Mouse (Mus musculus) monocyte, adult 5-6 weeks (primary cell): Measurements from ENCODE around the gene Mapk14. TPM values are rescaled to one million over a fixed set of nuclear protein-coding genes. Genes with fewer than 3 reads are reported as not detected.
A peak's percentile ranks its signal among the peaks of the same experiment; 100 is the strongest.
"Not testable (repeated sequence)": the region's sequence is repeated elsewhere in the genome, so short reads cannot be mapped to it uniquely, and the experiment has no call there.

Experiments used
- ATAC-seq: fragments of 153-309, 156-312 bp; replicated peaks from 2 replicates; pipeline ENCODE4 v1.8.0; 2017; ENCODE audit warnings: mild to moderate bottlenecking; ENCODE audit not compliant: low TSS enrichment, insufficient number of reproducible peaks, severe bottlenecking, poor library complexity, low FRiP score
- total RNA-seq: library from RNA; stranded (forward); fragments of 200-1000, 200-491, 200-594 nt; gene quantifications from 3 replicates; pipeline ENCODE4 v1.2.3, GENCODE M21; 2017

Mapk14 gene
- total RNA-seq, 1 experiment from 2014 or later = 181 TPM

DNA sequence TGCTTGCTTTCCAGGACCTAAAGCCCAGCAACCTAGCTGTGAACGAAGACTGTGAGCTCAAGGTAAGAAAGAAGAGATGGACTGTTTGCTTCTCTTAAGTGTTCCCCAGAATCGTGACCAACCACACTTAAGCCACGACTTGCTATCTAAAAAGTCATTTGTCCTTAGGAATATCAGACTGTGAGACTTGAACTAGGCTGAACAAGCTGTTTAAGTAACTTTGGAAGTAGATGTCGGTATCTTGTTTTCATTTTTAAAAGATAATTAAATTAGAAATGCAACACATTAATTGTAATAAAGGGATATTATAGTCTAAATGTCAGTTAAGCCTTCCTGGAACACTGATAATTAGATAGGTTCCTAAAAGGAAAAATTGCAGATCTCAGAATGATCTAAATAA, 34.7 kb downstream of the Mapk14 start, which contains the start of gene AC170998.1:
Gene AC170998.1, plus strand, starts transcription at position 301 of the 400 bp plus-strand sequence.
- no peak for ATAC-seq

- ATAC-seq = not testable (repeated sequence)
Measured at GRCm38 (mm10) chr17:28727511-28727910, 36.4 kb downstream of the Mapk14 start.

DNA sequence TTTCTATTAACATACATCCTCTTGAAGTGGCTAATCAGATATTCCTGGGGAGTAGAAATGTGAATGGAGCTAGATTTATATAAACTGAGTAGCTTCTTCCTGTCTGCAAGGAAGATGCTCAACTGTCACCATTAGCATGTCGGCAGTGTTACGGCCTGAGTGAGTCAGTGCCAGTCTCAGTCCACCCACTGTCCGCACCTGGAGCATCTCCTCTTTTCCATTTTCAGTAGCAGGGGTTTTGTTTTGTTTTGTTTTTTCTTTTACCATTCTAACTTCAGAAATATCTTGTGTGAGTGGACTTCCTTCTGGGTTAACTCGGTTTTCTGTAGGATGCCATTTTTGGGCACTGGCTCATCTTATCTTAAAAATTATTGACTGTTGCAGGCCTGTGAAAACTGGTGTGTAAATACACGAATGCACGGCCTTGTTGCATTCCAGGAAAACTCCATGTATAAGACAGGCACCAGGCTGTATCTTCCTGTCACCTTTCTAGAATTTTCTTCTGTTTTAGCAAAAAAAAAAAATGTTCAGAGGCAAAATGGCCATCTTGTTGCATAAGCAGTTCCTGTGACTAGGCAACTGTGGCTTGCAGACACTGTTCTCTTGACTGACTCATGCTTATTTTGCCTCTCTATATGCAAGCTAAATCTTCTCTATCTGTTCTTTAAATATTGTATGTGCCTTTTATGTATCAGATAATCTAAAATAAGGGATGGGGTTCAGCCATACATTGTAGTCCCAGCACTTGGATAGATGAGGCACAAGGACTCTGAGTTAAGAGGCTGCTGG, 44.4 kb downstream of the Mapk14 start:
- ATAC-seq = no peak

DNA sequence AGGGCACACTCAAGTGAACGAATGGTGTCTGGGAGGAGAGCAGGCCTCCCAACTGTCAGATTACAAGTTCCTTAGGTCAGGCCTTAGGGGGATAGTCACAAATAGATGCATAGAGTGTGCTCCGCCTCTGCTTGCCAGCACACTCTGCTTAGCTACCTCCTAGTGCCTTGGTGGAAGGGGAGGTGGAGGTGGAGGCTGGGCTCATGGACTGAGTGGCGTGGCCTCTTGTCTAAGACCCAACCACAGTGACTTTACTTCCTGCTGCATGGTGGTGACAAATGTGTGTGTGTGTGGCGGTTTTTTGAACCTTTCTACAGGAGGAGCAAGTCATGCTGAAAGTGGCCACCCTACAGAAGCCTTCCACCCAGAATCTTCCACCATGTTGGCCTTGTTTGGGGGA, 45.4 kb downstream of the Mapk14 start:
- ATAC-seq = peak; percentile 57

- peak; percentile 70 for ATAC-seq
Measured at GRCm38 (mm10) chr17:28737973-28738372, 46.8 kb downstream of the Mapk14 start.

DNA sequence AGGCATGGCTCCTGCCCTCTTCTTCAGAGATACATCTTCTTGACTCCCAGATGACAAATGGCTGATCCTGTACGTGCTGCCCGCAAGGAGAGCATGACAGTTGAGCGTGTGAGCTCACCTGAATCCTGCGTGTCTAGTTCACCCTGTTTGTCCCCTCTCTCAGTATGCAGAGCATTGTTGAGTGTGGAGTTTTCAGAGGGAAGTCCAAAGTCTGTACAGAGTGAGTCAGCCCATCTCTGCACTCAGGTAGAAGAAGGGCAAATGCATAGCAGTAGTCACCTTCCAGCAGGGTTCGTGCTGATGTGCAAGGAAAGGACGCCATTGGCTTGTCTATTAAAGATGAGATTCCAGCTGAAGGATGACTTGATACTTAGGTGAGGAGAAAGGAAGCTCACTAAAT, 48.1 kb downstream of the Mapk14 start:
- ATAC-seq = no peak

DNA sequence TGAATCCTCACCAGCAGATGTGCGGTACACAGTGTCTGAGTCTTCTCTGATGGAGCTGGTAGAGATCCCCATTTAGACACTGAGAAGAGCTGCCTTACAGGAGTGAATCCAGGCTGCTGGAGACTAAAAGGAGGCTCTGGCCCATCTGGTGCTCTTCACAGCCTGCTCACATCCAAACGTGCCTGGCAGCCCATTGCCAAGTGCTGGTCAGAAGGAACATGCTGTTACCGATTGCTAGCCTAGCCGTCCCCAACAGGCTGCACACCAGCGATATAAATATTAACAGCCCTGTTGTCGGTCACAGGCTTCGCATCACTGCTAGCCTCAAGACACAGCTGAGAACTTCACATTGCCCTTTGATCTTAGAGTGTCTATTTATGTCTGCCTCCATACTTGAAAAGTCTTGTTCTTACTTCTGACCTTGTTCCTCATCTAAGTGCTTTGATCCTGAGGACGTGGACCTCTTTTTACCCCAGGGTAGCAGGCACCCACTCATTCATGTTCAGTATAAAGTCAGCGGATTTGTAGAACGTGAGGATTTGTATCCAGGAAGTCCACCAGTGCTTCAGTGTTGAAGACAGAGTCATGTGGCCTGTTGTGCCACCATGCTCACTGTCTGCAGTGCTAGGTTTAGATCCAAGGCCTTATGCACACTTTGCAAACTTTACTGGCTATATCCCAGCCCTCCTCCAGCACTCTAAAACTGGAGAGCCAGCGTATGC, 52.2 kb downstream of the Mapk14 start:
- ATAC-seq = no peak

DNA sequence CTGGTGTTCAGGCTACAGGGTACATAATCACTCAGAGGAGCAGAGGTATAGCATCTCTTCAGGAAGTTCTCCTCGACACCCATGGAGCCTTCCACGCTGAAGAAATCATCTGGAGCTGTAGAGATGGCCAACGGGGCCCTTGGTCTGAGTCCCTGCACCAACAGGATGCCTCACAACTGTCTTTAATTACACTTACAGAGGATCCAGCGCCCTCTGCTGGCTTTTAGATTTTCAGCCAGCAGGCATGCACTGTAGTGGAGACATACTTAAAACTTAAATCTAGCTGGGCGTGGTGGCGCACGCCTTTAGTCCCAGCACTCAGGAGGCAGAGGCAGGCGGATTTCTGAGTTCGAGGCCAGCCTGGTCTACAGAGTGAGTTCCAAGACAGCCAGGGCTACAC, 52.8 kb downstream of the Mapk14 start:
- ATAC-seq = no peak

GRCm38 (mm10) chr17:28745773-28746172, 54.6 kb downstream of the Mapk14 start:
- ATAC-seq = no peak

DNA sequence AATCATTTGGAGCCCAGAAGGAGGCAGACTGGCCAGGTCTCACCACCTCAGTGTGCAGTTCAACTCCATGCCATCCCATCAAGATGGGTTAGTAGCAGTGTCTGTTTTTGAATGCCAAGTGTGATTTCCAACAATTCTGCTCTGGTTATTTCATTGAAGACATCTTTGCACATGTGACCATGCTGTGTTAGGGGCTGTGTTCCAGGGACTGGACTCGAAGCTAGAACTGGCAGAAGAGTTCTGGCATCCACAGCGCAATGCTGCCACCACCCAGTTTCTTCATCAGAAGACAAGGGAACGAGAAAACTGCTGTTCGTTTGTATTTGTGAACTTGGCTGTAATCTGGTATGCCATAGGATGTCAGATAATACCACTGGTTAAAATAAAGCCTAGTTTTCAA, 56.9 kb downstream of the Mapk14 start:
- no peak for ATAC-seq

DNA sequence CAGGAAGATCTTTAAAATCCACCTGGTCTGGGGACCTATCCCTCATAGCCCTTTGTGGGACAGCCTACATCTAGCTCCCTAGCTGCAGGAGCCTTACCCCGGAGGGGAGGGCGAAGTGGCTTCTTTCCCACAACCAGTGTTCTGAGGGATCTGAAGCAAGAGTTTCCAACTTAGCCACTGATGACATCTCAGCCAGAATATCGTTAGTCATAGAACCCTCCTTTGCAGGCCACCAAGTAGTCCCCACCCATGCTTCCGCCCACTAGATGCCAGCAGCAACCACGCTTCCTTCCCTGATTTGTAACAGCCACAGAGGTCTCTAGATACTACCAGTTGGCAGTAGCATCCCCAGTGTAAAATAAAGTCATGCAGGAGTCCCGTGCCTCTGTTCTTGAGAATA, 59.5 kb downstream of the Mapk14 start:
- ATAC-seq = peak; percentile 86

- ATAC-seq = peak; percentile 45
Measured at GRCm38 (mm10) chr17:28756447-28756846, 65.3 kb downstream of the Mapk14 start.

- no peak for ATAC-seq
Measured at GRCm38 (mm10) chr17:28757470-28757869, 66.3 kb downstream of the Mapk14 start.

GRCm38 (mm10) chr17:28760736-28761312, 69.7 kb downstream of the Mapk14 start:
- no peak for ATAC-seq

DNA sequence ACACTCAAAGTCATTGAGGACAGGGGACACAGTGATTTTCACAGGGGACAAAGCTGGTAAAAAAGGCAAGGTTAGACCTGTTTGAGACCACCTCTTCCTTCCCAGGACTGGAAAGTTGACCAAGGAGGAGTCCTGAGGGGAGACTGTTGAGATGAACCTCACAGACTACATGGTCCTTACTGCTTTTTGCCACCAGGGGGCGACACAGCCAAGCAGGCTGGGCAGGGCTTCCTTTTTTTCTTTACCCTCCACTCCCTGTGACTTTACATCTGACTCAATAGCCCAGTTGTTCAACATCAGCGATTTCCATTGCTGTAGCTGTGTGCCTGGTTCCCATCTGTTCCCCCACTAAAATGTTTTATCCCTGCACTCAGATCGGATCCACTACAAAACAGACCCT, 70.7 kb downstream of the Mapk14 start:
- peak; percentile 95 for ATAC-seq

- no peak for ATAC-seq
Measured at GRCm38 (mm10) chr17:28766203-28766602, 75.1 kb downstream of the Mapk14 start.

GRCm38 (mm10) chr17:28766781-28767515, 75.8 kb downstream of the Mapk14 start:
- ATAC-seq = no peak

GRCm38 (mm10) chr17:28769121-28769874, 78.2 kb downstream of the Mapk14 start, which contains the start of gene Mapk13:
Gene Mapk13 (plus strand): TSS chr17:28769297.
- peak; percentile 67 for ATAC-seq
